Mouse (Mus musculus): ENCODE measurements around the gene Dyrk2. TPM values are rescaled to one million over a fixed set of nuclear protein-coding genes. Genes with fewer than 3 reads are reported as not detected.

Gene Dyrk2
- total and polyA plus RNA-seq, 3 experiments = 9.8 to 29.0 (median 14.7) TPM

- H3K4me1 ChIP-seq (ENCODE audit: insufficient read depth, low read depth, low read length) = no peaks in the 10 kb centered on the region
- no peak overlapping the region for H3K4me3 ChIP-seq (ENCODE audit: low read depth, low read length)
- no peak for TF ChIP-seq GATA1 (IDR thresholded peaks at IDR 0.05; ENCODE audit: borderline replicate concordance, low read length)
- TF ChIP-seq GATA2 (IDR thresholded peaks at IDR 0.05; ENCODE audit: borderline replicate concordance, low read depth, low read length) = no peak
- TF ChIP-seq TAL1 (conservative IDR thresholded peaks at IDR 0.05; ENCODE audit: low read depth, low read length) = no peak
- no peak for TF ChIP-seq POLR2AphosphoS5 (IDR thresholded peaks at IDR 0.05; ENCODE audit: insufficient replicate concordance, low read depth, low read length)
- no peak for TF ChIP-seq CTCF (IDR thresholded peaks at IDR 0.05; ENCODE audit: low read depth, low read length)
- peaks cover 10% of the 10 kb centered on the region for H3K9me3 ChIP-seq (replicated peaks)
- H3K36me3 ChIP-seq (replicated peaks) = no peaks in the 10 kb centered on the region
- no peaks in the 10 kb centered on the region for H3K27me3 ChIP-seq (ENCODE audit: insufficient read depth, low read length)
- DNase-seq (ENCODE audit: low spot score) = no peak
- ATAC-seq (ENCODE audit: extremely low read depth, insufficient number of reproducible peaks, low FRiP score, poor library complexity, severe bottlenecking) = no peak
Observed at GRCm38 (mm10) chr10:118817089-118817488, 52.9 kb downstream of the Dyrk2 start.

GRCm38 (mm10) chr10:118811945-118812344 lies 58.1 kb downstream of the Dyrk2 start:
- H3K4me3 ChIP-seq (ENCODE audit: low read depth, low read length) = no peak overlapping the region
- no peak for ATAC-seq (ENCODE audit: extremely low read depth, insufficient number of reproducible peaks, low FRiP score, poor library complexity, severe bottlenecking)
- no peaks in the 10 kb centered on the region for H3K4me1 ChIP-seq (ENCODE audit: insufficient read depth, low read depth, low read length)
- TF ChIP-seq GATA1 (IDR thresholded peaks at IDR 0.05; ENCODE audit: borderline replicate concordance, low read length) (no peak), CTCF (IDR thresholded peaks at IDR 0.05; ENCODE audit: low read depth, low read length) (no peak), TAL1 (conservative IDR thresholded peaks at IDR 0.05; ENCODE audit: low read depth, low read length) (no peak), POLR2AphosphoS5 (IDR thresholded peaks at IDR 0.05; ENCODE audit: insufficient replicate concordance, low read depth, low read length) (no peak), GATA2 (IDR thresholded peaks at IDR 0.05; ENCODE audit: borderline replicate concordance, low read depth, low read length) (no peak)
- H3K27me3 ChIP-seq (ENCODE audit: insufficient read depth, low read length) = no peaks in the 10 kb centered on the region
- no peak for DNase-seq (ENCODE audit: low spot score)
- H3K36me3 ChIP-seq (replicated peaks) = no peaks in the 10 kb centered on the region
- peaks cover 13% of the 10 kb centered on the region; the same call in 1 of the 2 replicates for H3K9me3 ChIP-seq (replicated peaks)

GRCm38 (mm10) chr10:118810908-118811711 lies 58.9 kb downstream of the Dyrk2 start:
- ATAC-seq (ENCODE audit: extremely low read depth, insufficient number of reproducible peaks, low FRiP score, poor library complexity, severe bottlenecking) (no peak), DNase-seq (ENCODE audit: low spot score) (no peak)
- peaks cover 13% of the 10 kb centered on the region; the same call in 1 of the 2 replicates for H3K9me3 ChIP-seq (replicated peaks)
- no peak overlapping the region for H3K4me3 ChIP-seq (ENCODE audit: low read depth, low read length)
- H3K36me3 ChIP-seq (replicated peaks) = no peaks in the 10 kb centered on the region
- H3K4me1 ChIP-seq (ENCODE audit: insufficient read depth, low read depth, low read length) = no peaks in the 10 kb centered on the region
- H3K27me3 ChIP-seq (ENCODE audit: insufficient read depth, low read length) = no peaks in the 10 kb centered on the region
- no peak for TF ChIP-seq CTCF (IDR thresholded peaks at IDR 0.05; ENCODE audit: low read depth, low read length)
- TF ChIP-seq TAL1 (conservative IDR thresholded peaks at IDR 0.05; ENCODE audit: low read depth, low read length) = no peak
- no peak for TF ChIP-seq GATA1 (IDR thresholded peaks at IDR 0.05; ENCODE audit: borderline replicate concordance, low read length)
- TF ChIP-seq GATA2 (IDR thresholded peaks at IDR 0.05; ENCODE audit: borderline replicate concordance, low read depth, low read length) = no peak
- TF ChIP-seq POLR2AphosphoS5 (IDR thresholded peaks at IDR 0.05; ENCODE audit: insufficient replicate concordance, low read depth, low read length) = no peak

Measured in G1E (cell line).